Mouse (Mus musculus): Measurements from ENCODE around the gene A230050P20Rik.

DNA sequence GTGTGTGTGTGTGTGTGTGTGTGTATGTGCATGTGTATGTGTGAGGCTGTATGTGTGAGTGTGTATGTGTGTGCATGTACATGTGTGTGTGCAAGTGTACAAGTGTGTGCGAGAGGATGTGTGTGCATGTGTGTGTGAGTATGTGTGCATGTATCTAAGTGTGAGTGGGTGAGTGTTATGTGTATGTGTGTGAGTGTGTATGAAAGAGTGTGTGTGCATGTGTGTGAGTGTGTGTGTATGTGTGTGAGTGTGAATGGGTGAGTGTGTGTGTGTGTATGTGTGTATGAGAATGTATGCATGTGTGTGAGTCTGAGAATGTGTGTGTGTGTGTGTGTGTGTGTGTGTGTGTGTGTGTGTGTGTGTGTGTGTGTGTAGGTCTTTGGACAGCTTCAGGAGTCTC, 40.3 kb upstream of the A230050P20Rik start:
- TF ChIP-seq POLR2A (IDR thresholded peaks at IDR 0.05; ENCODE audit: insufficient read length, low read depth) (no peak), E2F4 (IDR thresholded peaks at IDR 0.05; ENCODE audit: insufficient read depth) (no peak), USF1 (IDR thresholded peaks at IDR 0.05; ENCODE audit: low read depth) (no peak), REST (IDR thresholded peaks at IDR 0.05; ENCODE audit: insufficient read depth, insufficient read length) (no peak), SRF (IDR thresholded peaks at IDR 0.05; ENCODE audit: control insufficient read depth, insufficient read length, low read depth) (no peak), MAX (IDR thresholded peaks at IDR 0.05; ENCODE audit: low read depth) (no peak), TCF12 (IDR thresholded peaks at IDR 0.05; ENCODE audit: insufficient read depth, poor library complexity, severe bottlenecking) (no peak), MYOD1 (IDR thresholded peaks at IDR 0.05; ENCODE audit: control insufficient read depth in 1 of 3, insufficient read length in 2 of 3, low read depth in 2 of 3) (no peak), MYOG (IDR thresholded peaks at IDR 0.05; ENCODE audit: control insufficient read depth in 1 of 3, insufficient read depth in 1 of 3, insufficient read length in 2 of 3, low read depth in 2 of 3) (no peak), POLR2AphosphoS2 (IDR thresholded peaks at IDR 0.05; ENCODE audit: insufficient read length, low read depth) (no peak), CEBPB (IDR thresholded peaks at IDR 0.05; ENCODE audit: insufficient read depth, poor library complexity, severe bottlenecking) (no peak)
